Mouse (Mus musculus) midbrain, embryonic 15.5 days (tissue): Measurements from ENCODE around the gene Thop1. TPM values are rescaled to one million over a fixed set of nuclear protein-coding genes. Genes with fewer than 3 reads are reported as not detected.
"Not testable (repeated sequence)": the region's sequence is repeated elsewhere in the genome, so short reads cannot be mapped to it uniquely, and the experiment has no call there.

ENCODE experiments used
- ATAC-seq: fragments of 200-750 bp; cut with Nextera tagmentation; replicated peaks from 2 replicates; pipeline ENCODE4 v1.8.0; 2017; ENCODE audit warnings: moderate TSS enrichment
- H3K27ac ChIP-seq: fragments of 300-500 bp; sonication (generic); 2 replicates; pipeline ENCODE4 v1.5.1; 2015; ENCODE audit warnings: mild to moderate bottlenecking, inconsistent platforms
- H3K27me3 ChIP-seq: fragments of 300-500 bp; sonication (generic); replicated peaks from 2 replicates; pipeline ENCODE4 v1.6.1; 2015; ENCODE audit warnings: inconsistent platforms
- H3K36me3 ChIP-seq: fragments of 300-500 bp; sonication (generic); replicated peaks from 2 replicates; pipeline ENCODE4 v1.6.1; 2015; ENCODE audit warnings: inconsistent platforms
- H3K4me1 ChIP-seq: fragments of 300-500 bp; sonication (generic); 2 replicates; pipeline ENCODE4 v1.6.1; 2015; ENCODE audit warnings: inconsistent platforms
- H3K4me2 ChIP-seq: fragments of 300-500 bp; sonication (generic); 2 replicates; pipeline ENCODE4 v1.6.1; 2015; ENCODE audit warnings: inconsistent platforms, mild to moderate bottlenecking, moderate library complexity
- H3K4me3 ChIP-seq: fragments of 300-500 bp; sonication (generic); 2 replicates; pipeline ENCODE4 v1.5.1; 2015; ENCODE audit warnings: mild to moderate bottlenecking, inconsistent platforms
- H3K9ac ChIP-seq: fragments of 300-500 bp; sonication (generic); 2 replicates; pipeline ENCODE4 v1.6.1; 2015; ENCODE audit warnings: mild to moderate bottlenecking, inconsistent platforms
- H3K9me3 ChIP-seq: fragments of 300-500 bp; sonication (generic); 2 replicates; pipeline ENCODE4 v1.6.1; 2016; ENCODE audit warnings: inconsistent platforms
- WGBS: fragments of 180-500 bp; shearing (Covaris S2); methylation state at CpG from one replicate; pipeline ENCODE4 v1.1.7; 2015; ENCODE audit warnings: mixed read lengths; 5-methylcytosine and 5-hydroxymethylcytosine counted together
- polyA plus RNA-seq: library from polyadenylated mRNA; unstranded; fragments of >200 nt; fragmentation: Nextera tagmentation; extraction: Ambion mirVana; gene quantifications from 2 replicates; pipeline ENCODE4 v1.2.1, GENCODE M21; 2015

The Thop1 gene
- polyA plus RNA-seq, 1 experiment from 2014 or later = 52.2 TPM

DNA sequence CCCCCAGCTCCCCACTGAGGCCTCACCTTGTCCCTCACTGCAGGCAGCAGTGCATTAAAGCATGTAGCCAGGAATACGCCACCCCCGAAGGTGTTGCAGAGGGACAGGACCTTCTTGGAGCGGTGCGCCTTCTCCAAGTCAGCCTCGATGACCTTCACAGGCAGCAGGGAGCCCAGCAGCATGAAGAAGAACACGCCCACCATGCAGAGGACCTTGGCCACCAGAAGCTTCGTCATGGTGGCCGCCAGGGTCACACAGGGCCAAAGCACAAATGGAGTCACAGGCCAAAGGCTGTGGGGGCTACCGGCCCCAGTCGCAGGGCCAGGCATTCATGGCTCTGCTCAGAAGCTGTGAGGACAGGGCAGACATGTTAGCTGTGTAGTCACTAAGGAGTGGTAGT lies 36.2 kb upstream of the Thop1 start:
- peaks cover 20% of the 10 kb centered on the region; the same call in 1 of the 2 replicates for H3K36me3 ChIP-seq
- H3K27ac ChIP-seq = no peak overlapping the region
- H3K4me1 ChIP-seq = peaks cover 28% of the 10 kb centered on the region
- H3K4me2 ChIP-seq = no peak overlapping the region
- H3K9ac ChIP-seq = no peak overlapping the region
- ATAC-seq = no peak
- H3K27me3 ChIP-seq = no peaks in the 10 kb centered on the region
- WGBS = 87% methylated on average over 10 of the region's 10 CpGs
- no peak overlapping the region for H3K4me3 ChIP-seq
- no peaks in the 10 kb centered on the region for H3K9me3 ChIP-seq

DNA sequence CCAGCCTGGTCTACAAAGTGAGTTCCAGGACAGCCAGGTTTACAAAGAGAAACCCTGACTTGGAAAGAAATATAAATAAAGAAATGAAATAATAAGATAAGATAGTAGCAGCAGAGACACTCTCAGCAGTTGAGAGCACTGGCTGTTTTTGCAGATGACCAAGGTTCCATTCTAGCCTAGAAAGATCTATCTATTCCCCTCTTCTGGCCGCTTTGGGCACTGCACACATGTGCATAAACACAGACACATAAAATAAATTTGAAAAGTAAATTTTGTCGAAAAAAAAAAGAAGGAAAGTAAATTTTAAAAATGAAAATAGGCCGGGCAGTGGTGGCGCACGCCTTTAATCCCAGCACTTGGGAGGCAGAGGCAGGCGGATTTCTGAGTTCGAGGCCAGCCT lies 33.6 kb upstream of the Thop1 start:
- no peak overlapping the region for H3K9ac ChIP-seq
- no peaks in the 10 kb centered on the region for H3K27me3 ChIP-seq
- peak overlapping the region; percentile 73; the same call in 1 of the 2 replicates for H3K4me2 ChIP-seq
- peaks cover 7% of the 10 kb centered on the region; the same call in 1 of the 2 replicates for H3K36me3 ChIP-seq
- peaks cover 27% of the 10 kb centered on the region for H3K4me1 ChIP-seq
- H3K4me3 ChIP-seq = no peak overlapping the region
- H3K9me3 ChIP-seq = no peaks in the 10 kb centered on the region
- WGBS = 79% methylated on average over 7 of the region's 7 CpGs
- no peak for ATAC-seq
- H3K27ac ChIP-seq = no peak overlapping the region

DNA sequence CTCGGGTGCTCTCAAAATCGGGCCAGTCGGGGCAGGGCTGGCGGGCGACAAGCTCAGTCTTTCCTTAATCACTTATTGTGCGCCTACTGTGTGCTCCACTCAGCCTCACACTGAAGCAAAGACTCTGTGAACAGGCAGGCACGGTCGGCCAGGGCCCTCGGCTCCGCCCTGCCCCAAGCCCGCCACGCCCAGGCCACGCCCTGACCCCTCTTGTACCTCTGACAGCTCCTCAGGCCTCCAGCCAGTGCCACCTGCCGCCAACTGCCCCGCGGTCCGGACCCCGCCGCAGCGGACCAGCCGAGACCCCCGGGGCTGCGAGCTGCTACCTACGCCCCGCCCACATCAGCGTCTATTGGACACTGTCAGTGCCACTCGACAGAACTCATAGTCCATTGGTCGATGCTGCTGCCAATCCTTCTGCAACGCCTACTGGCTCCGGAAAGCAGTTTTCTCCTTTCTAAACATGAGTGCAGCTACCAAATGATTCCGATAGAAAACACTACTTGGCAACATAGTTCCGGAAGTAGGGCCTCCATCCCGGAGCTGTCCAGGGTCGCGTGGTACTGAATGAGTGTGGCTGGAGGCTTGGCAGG lies 32.8 kb upstream of the Thop1 start, which contains the start of gene Slc39a3:
Slc39a3 (minus strand) TSS at position 439 of the 593 bp plus-strand sequence.
- Histone ChIP-seq H3K36me3 (peaks cover 2% of the 10 kb centered on the region; the same call in 1 of the 2 replicates), H3K4me3 (peak within 1 kb of the TSS; percentile 95), H3K9ac (peak within 1 kb of the TSS; percentile 92), H3K27ac (peak within 1 kb of the TSS; percentile 78), H3K4me2 (peak within 1 kb of the TSS; percentile 73), H3K9me3 (no peaks in the 10 kb centered on the region), H3K27me3 (no peaks in the 10 kb centered on the region), H3K4me1 (peaks cover 29% of the 10 kb centered on the region)
- WGBS = under 1% methylated on average over 35 of the region's 35 CpGs
- peak; percentile 99 for ATAC-seq

DNA sequence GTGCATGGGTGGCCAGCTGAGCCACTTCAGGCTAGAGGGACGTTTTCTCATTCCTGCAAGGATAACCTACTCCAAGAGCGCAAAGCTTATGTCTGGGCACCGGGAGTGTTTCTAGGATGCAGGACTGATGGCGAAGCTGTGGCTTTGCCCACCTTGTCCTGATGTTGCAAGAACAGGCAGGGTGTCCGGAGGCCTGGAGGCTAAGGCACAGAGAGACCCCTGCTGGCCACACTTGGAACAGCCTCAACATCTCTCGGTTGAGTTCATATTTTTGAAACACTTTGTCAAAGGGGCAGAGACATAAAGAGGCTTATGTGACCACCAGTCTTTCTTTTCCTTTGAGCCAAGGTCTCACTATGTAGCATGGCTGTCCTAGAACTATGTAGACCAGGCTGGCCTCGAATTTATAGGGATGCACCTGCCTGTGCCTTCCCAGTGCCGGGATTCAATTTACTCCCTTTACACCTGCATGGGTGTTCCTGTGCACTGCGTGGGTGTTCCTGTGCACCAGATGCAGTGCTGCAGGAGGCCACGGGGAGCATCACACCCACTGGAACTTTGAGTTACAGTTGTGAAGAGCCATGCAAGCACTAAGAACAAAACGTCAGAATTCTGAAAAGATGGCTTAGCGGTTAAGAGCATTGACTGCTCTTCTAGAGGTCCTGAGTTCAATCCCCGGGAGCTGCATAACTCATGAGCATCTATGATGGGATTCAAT lies 28.2 kb upstream of the Thop1 start:
- no peak for ATAC-seq
- 33% methylated on average over 13 of the region's 13 CpGs for WGBS

DNA sequence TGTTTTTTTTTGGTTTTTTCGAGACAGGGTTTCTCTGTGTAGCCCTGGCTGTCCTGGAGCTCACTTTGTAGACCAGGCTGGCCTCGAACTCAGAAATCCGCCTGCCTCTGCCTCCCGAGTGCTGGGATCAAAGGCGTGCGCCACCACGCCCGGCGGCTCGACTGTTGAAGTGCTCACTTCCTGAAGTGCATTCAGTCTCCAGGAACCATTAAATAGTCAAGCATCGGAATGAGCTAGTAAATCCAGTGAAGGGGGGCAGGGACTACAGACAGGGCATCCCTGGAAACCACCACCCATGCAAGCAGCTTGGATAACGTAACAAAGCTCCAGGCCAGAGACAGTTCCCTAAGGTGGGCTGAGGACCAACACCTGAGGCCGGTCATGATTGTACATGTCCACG lies 24.6 kb upstream of the Thop1 start:
- WGBS = 93% methylated on average over 14 of the region's 14 CpGs
- H3K4me3 ChIP-seq, H3K4me1 ChIP-seq, ATAC-seq, H3K4me2 ChIP-seq, H3K27ac ChIP-seq, H3K9me3 ChIP-seq, H3K27me3 ChIP-seq, H3K9ac ChIP-seq: not testable (repeated sequence)
- peaks cover 62% of the 10 kb centered on the region for H3K36me3 ChIP-seq

More for the DNA sequence above, 28.2 kb upstream of the Thop1 start:
- H3K27me3 ChIP-seq = no peaks in the 10 kb centered on the region
- H3K9me3 ChIP-seq = no peaks in the 10 kb centered on the region
- H3K4me2 ChIP-seq = no peak overlapping the region
- peaks cover 29% of the 10 kb centered on the region for H3K36me3 ChIP-seq
- peaks cover 8% of the 10 kb centered on the region for H3K4me1 ChIP-seq
- H3K27ac ChIP-seq = no peak overlapping the region
- no peak overlapping the region for H3K9ac ChIP-seq
- H3K4me3 ChIP-seq = no peak overlapping the region

DNA sequence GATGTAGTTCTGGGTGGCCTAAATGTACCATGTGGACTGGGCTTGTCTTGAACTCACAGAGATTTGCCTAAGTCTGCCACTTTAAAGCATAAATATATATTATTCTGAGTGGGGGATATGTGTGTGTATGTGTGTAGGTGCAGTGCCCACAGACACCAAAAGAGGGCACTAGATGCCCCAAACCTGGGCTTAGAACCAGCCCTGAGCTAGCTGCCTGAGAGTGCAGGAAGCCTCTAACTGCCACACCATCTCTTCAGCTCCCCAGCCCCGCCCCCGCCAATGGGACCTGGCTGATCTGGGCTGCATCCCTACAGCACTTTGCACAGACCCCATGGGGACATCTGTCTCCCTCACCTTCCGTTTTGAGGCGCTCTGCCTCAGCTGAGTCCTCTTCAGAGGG lies 19.2 kb upstream of the Thop1 start:
- Histone ChIP-seq H3K27me3 (no peaks in the 10 kb centered on the region), H3K4me1 (no peaks in the 10 kb centered on the region), H3K9ac (no peak overlapping the region), H3K4me3 (no peak overlapping the region), H3K36me3 (peaks cover 65% of the 10 kb centered on the region), H3K4me2 (no peak overlapping the region), H3K9me3 (no peaks in the 10 kb centered on the region), H3K27ac (no peak overlapping the region)
- 87% methylated on average over 4 of the region's 4 CpGs for WGBS
- ATAC-seq = no peak

DNA sequence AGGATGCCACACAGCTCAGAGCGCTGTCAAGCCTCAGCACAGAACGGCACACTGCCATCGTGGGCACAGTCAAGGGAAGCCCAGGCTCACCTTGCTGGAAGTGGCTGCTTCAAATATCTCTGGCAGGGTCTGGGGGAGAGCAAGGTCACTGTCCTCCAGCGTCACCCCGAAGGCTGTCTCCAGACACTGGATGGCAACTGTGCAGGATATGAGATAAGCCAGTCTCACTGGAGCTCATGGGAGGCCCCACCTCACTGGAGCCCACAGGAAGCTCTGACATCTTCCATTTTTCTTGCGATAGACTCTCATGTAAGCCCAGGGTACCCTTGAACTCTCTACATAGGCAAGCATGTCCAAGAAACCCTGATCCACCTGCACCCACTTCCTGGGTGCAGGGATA lies 18.7 kb upstream of the Thop1 start:
- no peak for ATAC-seq
- no peak overlapping the region for H3K4me2 ChIP-seq
- peaks cover under 1% of the 10 kb centered on the region; the same call in 1 of the 2 replicates for H3K4me1 ChIP-seq
- H3K27ac ChIP-seq = no peak overlapping the region
- H3K4me3 ChIP-seq = no peak overlapping the region
- no peaks in the 10 kb centered on the region for H3K27me3 ChIP-seq
- H3K36me3 ChIP-seq = peaks cover 60% of the 10 kb centered on the region
- no peaks in the 10 kb centered on the region for H3K9me3 ChIP-seq
- no peak overlapping the region for H3K9ac ChIP-seq
- WGBS = 93% methylated on average over 6 of the region's 6 CpGs

DNA sequence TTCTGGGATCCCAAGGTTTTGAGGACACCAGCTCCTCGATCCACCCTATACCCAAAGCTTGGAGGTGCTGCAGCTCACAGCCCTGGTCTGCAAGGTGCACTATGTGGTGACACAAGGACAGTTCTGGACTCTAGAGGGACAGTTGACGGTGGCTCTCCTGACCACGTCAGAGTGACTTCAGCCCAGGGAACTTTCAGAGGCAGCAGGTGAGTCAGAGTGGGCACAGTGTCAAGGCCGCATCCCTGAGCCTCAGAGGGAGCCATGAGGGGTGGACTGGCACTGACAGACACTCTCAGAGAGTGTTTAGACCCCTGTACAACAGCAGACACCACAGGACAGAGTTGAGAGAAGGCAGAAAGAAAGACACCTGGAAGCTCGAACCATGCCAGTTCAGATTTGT lies 17.3 kb upstream of the Thop1 start:
- H3K4me1 ChIP-seq = peaks cover 15% of the 10 kb centered on the region
- no peaks in the 10 kb centered on the region for H3K9me3 ChIP-seq
- no peak for ATAC-seq
- no peaks in the 10 kb centered on the region for H3K27me3 ChIP-seq
- H3K36me3 ChIP-seq = peaks cover 49% of the 10 kb centered on the region
- no peak overlapping the region for H3K4me2 ChIP-seq
- 94% methylated on average over 5 of the region's 5 CpGs for WGBS
- H3K4me3 ChIP-seq = no peak overlapping the region
- H3K9ac ChIP-seq = no peak overlapping the region
- no peak overlapping the region for H3K27ac ChIP-seq

DNA sequence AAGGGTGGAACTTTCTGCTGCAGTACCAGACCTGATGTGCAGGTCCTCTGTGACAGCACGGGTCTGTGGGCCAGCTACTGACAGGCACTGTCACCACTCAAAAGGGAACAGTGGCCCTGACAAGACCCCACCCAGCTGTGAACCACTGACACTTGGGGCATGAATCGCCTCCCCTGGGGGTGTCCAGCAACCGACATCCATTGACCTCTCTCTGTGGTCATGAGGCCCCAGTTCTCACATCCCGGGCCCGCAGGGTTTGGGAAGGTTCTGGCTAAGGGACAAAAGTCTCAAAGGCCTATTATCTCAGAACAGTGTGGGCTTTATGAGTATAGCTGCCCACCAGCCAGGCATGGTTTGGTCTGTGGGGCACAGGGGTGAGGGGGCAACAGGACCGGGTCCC lies 14.7 kb upstream of the Thop1 start:
- Histone ChIP-seq H3K4me1 (peaks cover 36% of the 10 kb centered on the region), H3K4me3 (no peak overlapping the region), H3K27me3 (no peaks in the 10 kb centered on the region), H3K4me2 (no peak overlapping the region), H3K9me3 (no peaks in the 10 kb centered on the region), H3K36me3 (peaks cover 23% of the 10 kb centered on the region), H3K9ac (no peak overlapping the region), H3K27ac (no peak overlapping the region)
- WGBS = 88% methylated on average over 6 of the region's 6 CpGs
- no peak for ATAC-seq

DNA sequence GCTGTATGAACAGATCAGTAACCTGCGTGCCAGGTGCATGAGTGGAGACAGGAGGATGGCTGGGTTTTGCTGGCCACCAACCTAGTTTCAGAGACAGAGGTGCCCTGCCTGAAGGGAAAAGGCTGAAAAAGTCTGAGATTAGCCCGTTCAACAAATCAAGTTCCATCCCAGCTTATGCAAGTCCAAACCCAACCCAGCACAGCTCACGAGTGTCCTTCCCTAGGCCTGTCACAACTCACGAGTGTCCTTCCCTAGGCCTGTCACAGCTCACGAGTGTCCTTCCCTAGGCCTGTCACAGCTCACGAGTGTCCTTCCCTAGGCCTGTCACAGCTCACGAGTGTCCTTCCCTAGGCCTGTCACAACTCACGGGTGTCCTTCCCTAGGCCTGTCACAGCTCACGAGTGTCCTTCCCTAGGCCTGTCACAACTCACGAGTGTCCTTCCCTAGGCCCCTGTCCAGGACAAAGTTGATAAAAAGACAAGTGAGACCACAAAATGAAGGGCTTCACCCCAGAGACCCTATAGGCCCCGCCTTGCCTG lies 14.0 kb upstream of the Thop1 start:
- not testable (repeated sequence) for H3K9me3 ChIP-seq, H3K9ac ChIP-seq, H3K27ac ChIP-seq, ATAC-seq, H3K4me3 ChIP-seq, H3K4me2 ChIP-seq, H3K27me3 ChIP-seq
- H3K36me3 ChIP-seq = peaks cover 16% of the 10 kb centered on the region
- peaks cover 40% of the 10 kb centered on the region for H3K4me1 ChIP-seq
- 88% methylated on average over 11 of the region's 11 CpGs for WGBS

DNA sequence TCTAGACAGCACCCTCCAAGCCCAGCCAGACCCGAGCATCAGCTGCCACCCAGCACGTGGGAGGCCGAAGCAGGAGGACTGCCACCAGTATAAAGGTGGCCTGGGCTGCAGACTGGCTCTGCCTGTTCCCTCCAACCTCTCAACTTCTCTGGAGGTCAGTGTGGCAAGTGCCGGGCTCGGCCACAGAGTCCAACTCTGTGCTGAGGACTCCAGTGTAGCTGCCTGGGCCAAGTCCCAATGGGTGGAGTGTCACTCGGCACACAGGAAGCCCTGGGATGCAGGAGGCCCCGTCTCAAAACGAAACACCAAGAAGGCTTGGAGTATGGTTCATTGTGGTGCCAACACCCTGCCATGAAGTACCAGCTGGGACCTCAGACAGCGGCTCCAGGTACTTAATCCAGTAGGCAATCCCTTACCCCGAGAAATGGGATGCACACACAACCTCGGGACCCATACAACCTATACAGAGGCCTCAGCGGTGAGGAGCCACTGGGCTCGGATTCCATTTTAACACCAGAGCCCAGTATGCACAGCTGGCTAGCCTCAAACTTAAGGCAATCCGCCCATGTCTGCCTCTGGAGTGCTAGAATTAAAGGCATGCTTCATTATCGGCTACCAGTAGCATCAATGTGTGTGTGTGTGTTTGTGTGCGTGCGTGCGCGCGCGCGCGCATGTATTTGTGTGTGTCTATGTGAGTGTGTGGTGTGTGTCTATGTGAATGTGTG lies 12.3 kb upstream of the Thop1 start:
- Histone ChIP-seq H3K4me3 (no peak overlapping the region), H3K9me3 (no peaks in the 10 kb centered on the region), H3K4me2 (no peak overlapping the region), H3K36me3 (no peaks in the 10 kb centered on the region), H3K27ac (no peak overlapping the region), H3K9ac (0 out of 2 replicates have a peak overlapping the region, but pooled peaks have one; percentile 7), H3K27me3 (no peaks in the 10 kb centered on the region), H3K4me1 (peaks cover 40% of the 10 kb centered on the region)
- ATAC-seq = no peak
- 94% methylated on average over 23 of the region's 23 CpGs for WGBS

DNA sequence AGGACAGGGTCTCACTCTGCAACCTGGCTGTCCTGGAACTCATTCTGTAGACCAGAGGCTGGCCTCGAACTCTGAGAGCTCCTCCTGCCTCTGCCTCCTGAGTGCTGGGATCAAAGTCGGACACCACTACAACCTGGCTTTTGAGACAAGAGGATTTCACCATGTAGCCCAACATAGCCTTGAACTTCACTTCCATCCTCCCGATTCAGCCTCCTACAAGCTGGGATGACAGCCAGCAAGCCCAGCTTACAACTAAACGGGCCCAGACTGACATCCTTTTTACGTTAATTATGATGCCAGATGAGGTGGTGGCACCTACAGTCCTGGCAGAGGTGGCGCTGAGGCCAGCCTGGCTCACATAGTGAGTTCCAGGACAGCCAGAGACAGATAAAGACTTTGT lies 10.9 kb upstream of the Thop1 start:
- Histone ChIP-seq H3K27me3 (no peaks in the 10 kb centered on the region), H3K36me3 (no peaks in the 10 kb centered on the region), H3K27ac (no peak overlapping the region), H3K4me3 (peak overlapping the region; percentile 76), H3K4me1 (peaks cover 40% of the 10 kb centered on the region), H3K9ac (no peak overlapping the region), H3K4me2 (peak overlapping the region; percentile 79), H3K9me3 (no peaks in the 10 kb centered on the region)
- ATAC-seq = no peak
- 91% methylated on average over 6 of the region's 6 CpGs for WGBS
